Mouse (Mus musculus): ENCODE data around the gene Dpp8.

GRCm38 (mm10) chr9:65031894-65032268 is 333 bp upstream of the Dpp8 start:
- TF ChIP-seq CTCF (IDR thresholded peaks at IDR 0.05; ENCODE audit: control insufficient read depth, insufficient read depth, low read length) (no peak), POLR2A (IDR thresholded peaks at IDR 0.05; ENCODE audit: borderline replicate concordance, control insufficient read depth, low read depth, low read length) (no peak)

Data from bone marrow, adult 2 months (tissue).